Mouse (Mus musculus) stomach, postnatal 0 days (tissue): Measurements from ENCODE around the gene Rfc4. TPM values are rescaled to one million over a fixed set of nuclear protein-coding genes. Genes with fewer than 3 reads are reported as not detected.

ENCODE experiments used
- ATAC-seq: fragments of 200-750 bp; cut with Nextera tagmentation; 2 replicates; pipeline ENCODE4 v1.8.0; 2017; ENCODE audit not compliant: low FRiP score, low TSS enrichment
- DNase-seq: peaks from one replicate; pipeline ENCODE4 v3.0.0-alpha.2; 2016; ENCODE audit warnings: low spot score
- H3K27ac ChIP-seq: fragments of 300-500 bp; sonication (generic); replicated peaks from 2 replicates; pipeline ENCODE4 v1.5.1; 2014; ENCODE audit warnings: mild to moderate bottlenecking, control low read depth
- H3K27me3 ChIP-seq: fragments of 300-500 bp; sonication (generic); 2 replicates; pipeline ENCODE4 v1.6.1; 2014; ENCODE audit warnings: low read length; ENCODE audit not compliant: control insufficient read depth, insufficient read depth
- H3K36me3 ChIP-seq: fragments of 300-500 bp; sonication (generic); 2 replicates; pipeline ENCODE4 v1.6.1; 2014; ENCODE audit warnings: low read length, mixed read lengths; ENCODE audit not compliant: control insufficient read depth, insufficient read depth
- H3K4me1 ChIP-seq: fragments of 300-500 bp; sonication (generic); replicated peaks from 2 replicates; pipeline ENCODE4 v1.6.1; 2014; ENCODE audit warnings: antibody characterized with exemption; ENCODE audit not compliant: control insufficient read depth, insufficient read depth
- H3K4me2 ChIP-seq: fragments of 300-500 bp; sonication (generic); replicated peaks from 2 replicates; pipeline ENCODE4 v1.6.1; 2014; ENCODE audit warnings: low read depth, mild to moderate bottlenecking, control low read depth, moderate library complexity
- H3K4me3 ChIP-seq: fragments of 300-500 bp; sonication (generic); 2 replicates; pipeline ENCODE4 v1.5.1; 2014; ENCODE audit warnings: low read depth, low read length, control low read depth
- H3K9ac ChIP-seq: fragments of 300-500 bp; sonication (generic); 2 replicates; pipeline ENCODE4 v1.6.1; 2014; ENCODE audit warnings: mild to moderate bottlenecking, low read length, control low read depth, mixed read lengths
- H3K9me3 ChIP-seq: fragments of 300-500 bp; sonication (generic); 2 replicates; pipeline ENCODE4 v1.6.1; 2016; ENCODE audit warnings: low read length; ENCODE audit not compliant: control insufficient read depth
- CTCF ChIP-seq: IDR thresholded peaks from 2 replicates; pipeline ENCODE4 v1.5.1; 2016; ENCODE audit warnings: antibody characterized with exemption, low read depth, mild to moderate bottlenecking, moderate library complexity
- EP300 ChIP-seq: optimal IDR thresholded peaks from 2 replicates; pipeline ENCODE3; 2016; ENCODE audit warnings: antibody characterized with exemption
- WGBS: fragments of 180-500 bp; shearing (Covaris S2); extraction: QIAGEN DNeasy Blood & Tissue Kit; methylation state at CpG from one replicate; pipeline ENCODE4 v1.1.7; 2014; 5-methylcytosine and 5-hydroxymethylcytosine counted together
- polyA plus RNA-seq: library from polyadenylated mRNA; unstranded; fragments of >200 nt; fragmentation: Nextera tagmentation; extraction: Ambion mirVana; gene quantifications from 2 replicates; pipeline ENCODE4 v1.2.1, GENCODE M21; 2015

The Rfc4 gene
- polyA plus RNA-seq, 1 experiment from 2014 or later: 38.0 TPM

DNA sequence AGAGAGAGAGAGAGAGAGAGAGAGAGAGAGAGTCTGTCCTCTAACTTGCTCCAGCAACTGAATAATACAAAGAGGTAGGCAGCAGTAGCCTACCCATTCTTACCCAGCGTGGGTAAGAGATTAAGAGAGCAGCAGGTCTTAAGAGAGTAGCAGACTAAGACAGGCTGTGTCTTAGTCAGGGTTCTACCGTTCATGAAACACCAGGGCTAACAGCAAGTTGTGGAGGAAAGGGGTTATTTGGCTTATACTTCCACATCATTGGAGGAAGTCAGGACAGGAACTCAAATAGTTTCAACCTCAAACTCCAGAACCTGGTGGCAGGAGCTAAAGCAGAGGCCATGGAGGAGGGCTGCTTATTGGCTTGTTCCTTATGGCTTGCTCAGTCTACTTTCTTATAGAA is 23.7 kb downstream of the Rfc4 start:
- 73% methylated on average over 2 of the region's 2 CpGs for WGBS
- Histone ChIP-seq H3K9ac (no peak overlapping the region), H3K4me3 (no peak overlapping the region), H3K27ac (no peak overlapping the region), H3K4me1 (peaks cover 5% of the 10 kb centered on the region; the same call in 1 of the 2 replicates), H3K27me3 (no peaks in the 10 kb centered on the region), H3K9me3 (no peaks in the 10 kb centered on the region), H3K4me2 (no peak overlapping the region), H3K36me3 (no peaks in the 10 kb centered on the region)
- TF ChIP-seq CTCF (no peak), EP300 (no peak)
- ATAC-seq: no peak
- no peak for DNase-seq

DNA sequence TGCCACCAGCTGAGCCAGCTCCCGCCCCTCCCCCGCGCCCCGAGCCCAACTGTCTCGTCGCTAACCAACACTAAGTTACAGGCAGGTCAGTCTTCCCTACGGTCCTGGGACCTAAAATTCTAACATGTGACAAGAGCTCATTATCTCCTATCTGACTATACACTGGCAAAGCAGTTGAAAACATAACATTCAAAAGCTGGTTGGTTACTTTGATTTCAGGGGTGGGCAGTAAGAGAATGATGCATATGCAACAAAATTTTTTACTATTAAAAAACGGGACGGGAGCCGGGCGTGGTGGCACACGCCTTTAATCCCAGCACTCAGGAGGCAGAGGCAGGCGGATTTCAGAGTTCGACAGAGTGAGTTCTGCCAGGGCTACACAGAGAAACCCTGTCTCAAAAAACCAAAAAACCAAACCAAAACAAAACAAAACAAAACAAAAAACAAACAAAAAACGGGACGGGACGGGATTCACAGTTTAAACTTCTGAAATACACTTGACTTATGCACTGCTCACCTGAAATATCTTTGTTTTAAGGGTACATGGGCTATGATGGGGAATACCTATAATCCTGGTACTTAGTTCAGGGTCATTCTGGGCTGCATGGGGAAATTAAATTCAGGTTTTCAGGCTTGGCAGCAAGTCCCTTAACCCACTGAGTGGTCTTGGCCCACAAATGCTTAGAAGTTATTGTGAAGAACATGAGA is 24.3 kb downstream of the Rfc4 start:
- H3K4me1 ChIP-seq: peaks cover 5% of the 10 kb centered on the region; the same call in 1 of the 2 replicates
- H3K9ac ChIP-seq: peak overlapping the region; percentile 18; the same call in 1 of the 2 replicates
- 35% methylated on average over 17 of the region's 17 CpGs for WGBS
- no peaks in the 10 kb centered on the region for H3K36me3 ChIP-seq
- 0 out of 2 replicates have a peak overlapping the region, but pooled peaks have one; percentile 15 for H3K4me3 ChIP-seq
- DNase-seq (no peak), ATAC-seq (no peak)
- H3K9me3 ChIP-seq: no peaks in the 10 kb centered on the region
- peak overlapping the region; percentile 46 for H3K4me2 ChIP-seq
- TF ChIP-seq CTCF: no peak
- H3K27me3 ChIP-seq: no peaks in the 10 kb centered on the region
- 0 out of 2 replicates have a peak overlapping the region, but pooled peaks have one; percentile 31 for H3K27ac ChIP-seq

DNA sequence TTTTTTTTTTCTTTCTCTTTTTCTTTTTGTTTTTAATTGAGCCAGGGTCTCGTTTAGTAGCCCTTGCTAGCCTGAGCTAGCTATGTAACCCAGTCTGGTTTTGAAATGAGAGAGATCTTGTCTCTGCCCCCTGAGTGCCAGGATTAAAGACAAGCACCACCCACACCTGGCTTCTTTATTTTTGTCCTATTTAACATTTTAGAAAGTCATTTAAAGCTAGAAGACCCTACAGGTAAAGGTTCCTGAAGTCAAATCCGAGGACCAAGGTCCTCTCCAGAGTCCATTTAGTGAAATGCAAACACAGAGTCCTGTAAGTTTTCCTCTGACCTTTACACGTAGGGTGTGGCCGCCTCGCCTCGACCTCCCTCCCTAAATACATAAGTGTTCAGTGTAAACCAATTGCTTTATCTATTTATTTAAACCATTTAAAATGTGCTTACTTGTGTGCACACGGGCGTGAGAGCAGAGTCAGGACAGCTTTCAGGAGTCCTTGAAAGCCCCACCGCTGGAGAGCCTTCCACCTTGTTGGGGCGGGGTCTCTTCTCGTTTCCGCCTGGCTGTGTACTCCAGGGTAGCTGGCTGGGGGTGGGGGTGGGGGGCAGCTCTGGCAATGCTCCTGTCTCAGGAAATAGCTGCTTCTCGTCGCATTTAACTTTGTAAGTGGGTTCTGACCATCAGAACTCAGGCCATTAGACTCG is 25.0 kb downstream of the Rfc4 start:
- no peak for TF ChIP-seq EP300
- no peak for TF ChIP-seq CTCF
- H3K9me3 ChIP-seq: no peaks in the 10 kb centered on the region
- 12% methylated on average over 15 of the region's 15 CpGs for WGBS
- H3K4me2 ChIP-seq: peak overlapping the region; percentile 46
- no peaks in the 10 kb centered on the region for H3K27me3 ChIP-seq
- H3K4me3 ChIP-seq: 0 out of 2 replicates have a peak overlapping the region, but pooled peaks have one; percentile 15
- H3K27ac ChIP-seq: 0 out of 2 replicates have a peak overlapping the region, but pooled peaks have one; percentile 31
- peak overlapping the region; percentile 18; the same call in 1 of the 2 replicates for H3K9ac ChIP-seq
- DNase-seq (peak; percentile 50), ATAC-seq (peak; percentile 33; the same call in 1 of the 2 replicates)
- no peaks in the 10 kb centered on the region for H3K36me3 ChIP-seq
- H3K4me1 ChIP-seq: peaks cover 5% of the 10 kb centered on the region; the same call in 1 of the 2 replicates

DNA sequence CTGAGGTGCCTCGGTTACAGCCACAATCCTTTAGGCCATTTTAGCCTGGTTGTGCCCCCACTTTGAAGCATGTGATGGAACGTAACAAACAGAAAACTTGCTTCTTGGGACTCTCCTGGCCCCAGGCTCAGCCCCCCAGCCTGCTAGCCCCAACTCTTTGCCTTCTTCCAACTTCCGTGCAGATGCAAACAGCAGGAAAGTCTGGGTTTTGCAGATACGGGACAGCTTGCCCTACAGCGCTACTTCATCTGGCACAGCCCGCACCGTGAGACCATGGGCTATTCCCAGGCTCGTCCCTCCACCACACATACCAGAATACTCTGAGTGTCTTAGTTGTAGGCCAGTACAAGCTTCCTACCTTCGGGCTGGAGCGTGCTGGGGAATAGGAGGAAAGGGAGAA is 26.9 kb downstream of the Rfc4 start:
- 24% methylated on average over 10 of the region's 10 CpGs for WGBS
- peak; percentile 32 for DNase-seq
- no peaks in the 10 kb centered on the region for H3K36me3 ChIP-seq
- H3K27me3 ChIP-seq: no peaks in the 10 kb centered on the region
- peaks cover 5% of the 10 kb centered on the region; the same call in 1 of the 2 replicates for H3K4me1 ChIP-seq
- H3K9me3 ChIP-seq: no peaks in the 10 kb centered on the region
- peak overlapping the region; percentile 31 for H3K4me3 ChIP-seq
- TF ChIP-seq CTCF (no peak), EP300 (no peak)
- no peak for ATAC-seq
- H3K27ac ChIP-seq: peak overlapping the region; percentile 18; the same call in 1 of the 2 replicates
- H3K4me2 ChIP-seq: peak overlapping the region; percentile 63
- peak overlapping the region; percentile 52 for H3K9ac ChIP-seq

DNA sequence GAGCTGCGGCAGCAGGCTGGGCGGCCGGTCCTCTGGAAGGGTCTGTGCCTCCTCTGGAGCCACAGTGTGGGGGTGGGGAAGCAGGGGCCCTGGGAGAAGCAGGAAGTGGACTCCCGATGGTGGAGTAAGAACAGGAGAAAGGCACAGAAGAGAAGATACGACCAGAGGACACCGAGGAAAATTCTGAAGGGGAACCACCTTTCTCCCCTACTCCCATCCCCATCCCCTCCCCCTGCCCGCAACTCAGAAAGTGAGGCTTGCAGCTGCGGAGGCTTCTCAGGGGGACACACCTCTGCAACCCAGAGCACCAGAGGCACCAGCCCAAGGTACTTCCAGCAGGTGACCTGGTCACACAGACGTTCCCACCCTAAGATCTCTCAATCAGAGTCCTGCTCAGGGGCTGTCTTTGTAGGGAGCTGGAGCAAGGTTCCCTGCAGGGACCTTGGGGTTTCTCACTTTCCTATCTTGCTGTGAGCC is 27.4 kb downstream of the Rfc4 start:
- H3K4me2 ChIP-seq: peak overlapping the region; percentile 63
- ATAC-seq (peak; percentile 52; the same call in 1 of the 2 replicates), DNase-seq (peak; percentile 58)
- H3K9ac ChIP-seq: peak overlapping the region; percentile 52
- peak overlapping the region; percentile 31 for H3K4me3 ChIP-seq
- peak overlapping the region; percentile 18; the same call in 1 of the 2 replicates for H3K27ac ChIP-seq
- no peaks in the 10 kb centered on the region for H3K9me3 ChIP-seq
- no peaks in the 10 kb centered on the region for H3K36me3 ChIP-seq
- H3K27me3 ChIP-seq: no peaks in the 10 kb centered on the region
- WGBS: 4% methylated on average over 9 of the region's 9 CpGs
- no peak for TF ChIP-seq EP300
- TF ChIP-seq CTCF: no peak
- peaks cover 5% of the 10 kb centered on the region; the same call in 1 of the 2 replicates for H3K4me1 ChIP-seq
